Mouse (Mus musculus) forebrain, embryonic 13.5 days (tissue): ENCODE results near the gene Agap3. TPM values are rescaled to one million over a fixed set of nuclear protein-coding genes. Genes with fewer than 3 reads are reported as not detected.

Experiments used
- ATAC-seq: fragments of 200-750 bp; cut with Nextera tagmentation; 2 replicates; pipeline ENCODE4 v1.8.0; 2017
- H3K27ac ChIP-seq: fragments of 300-500 bp; sonication (generic); 2 replicates; pipeline ENCODE4 v1.5.1; 2015; ENCODE audit warnings: inconsistent platforms, mild to moderate bottlenecking, moderate library complexity
- H3K27me3 ChIP-seq: fragments of 300-500 bp; sonication (generic); 2 replicates; pipeline ENCODE4 v1.6.1; 2015; ENCODE audit warnings: mild to moderate bottlenecking, inconsistent platforms
- H3K36me3 ChIP-seq: fragments of 300-500 bp; sonication (generic); 2 replicates; pipeline ENCODE4 v1.6.1; 2015; ENCODE audit warnings: mild to moderate bottlenecking, inconsistent platforms; ENCODE audit not compliant: poor library complexity, severe bottlenecking
- H3K4me1 ChIP-seq: fragments of 300-500 bp; sonication (generic); 2 replicates; pipeline ENCODE4 v1.6.1; 2015; ENCODE audit warnings: inconsistent platforms
- H3K4me2 ChIP-seq: fragments of 300-500 bp; sonication (generic); 2 replicates; pipeline ENCODE4 v1.6.1; 2015; ENCODE audit warnings: inconsistent platforms, mild to moderate bottlenecking, moderate library complexity
- H3K4me3 ChIP-seq: fragments of 300-500 bp; sonication (generic); 2 replicates; pipeline ENCODE4 v1.5.1; 2015; ENCODE audit warnings: mild to moderate bottlenecking, inconsistent platforms
- H3K9ac ChIP-seq: fragments of 300-500 bp; sonication (generic); 2 replicates; pipeline ENCODE4 v1.6.1; 2015; ENCODE audit warnings: mild to moderate bottlenecking, inconsistent platforms
- H3K9me3 ChIP-seq: fragments of 300-500 bp; sonication (generic); replicated peaks from 2 replicates; pipeline ENCODE4 v1.6.1; 2016; ENCODE audit warnings: inconsistent platforms
- WGBS: fragments of 180-500 bp; shearing (Covaris S2); methylation state at CpG from one replicate; pipeline ENCODE4 v1.1.7; 2015; 5-methylcytosine and 5-hydroxymethylcytosine counted together
- polyA plus RNA-seq: library from polyadenylated mRNA; unstranded; fragments of >200 nt; fragmentation: Nextera tagmentation; extraction: Ambion mirVana; gene quantifications from 2 replicates; pipeline ENCODE4 v1.2.1, GENCODE M21; 2015

Agap3 gene
- polyA plus RNA-seq, 1 experiment from 2014 or later, result 38.0 TPM

DNA sequence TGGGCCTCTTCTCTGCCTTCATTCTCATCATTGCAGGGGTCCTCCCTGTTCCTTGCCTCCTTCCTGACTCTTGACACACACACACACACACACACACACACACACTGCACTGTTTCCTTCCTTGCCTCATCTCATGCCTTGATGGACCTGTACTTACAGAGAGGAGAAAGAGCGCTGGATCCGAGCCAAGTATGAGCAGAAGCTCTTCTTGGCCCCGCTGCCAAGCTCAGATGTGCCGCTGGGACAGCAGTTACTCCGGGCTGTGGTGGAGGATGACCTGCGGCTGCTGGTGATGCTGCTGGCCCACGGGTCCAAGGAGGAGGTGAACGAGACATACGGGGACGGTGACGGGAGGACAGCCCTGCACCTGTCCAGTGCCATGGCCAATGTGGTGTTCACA lies 48.9 kb downstream of the Agap3 start:
- Histone ChIP-seq H3K4me3 (no peak overlapping the region), H3K4me1 (peaks cover 59% of the 10 kb centered on the region), H3K36me3 (peaks cover 63% of the 10 kb centered on the region), H3K27me3 (peaks cover 77% of the 10 kb centered on the region), H3K4me2 (no peak overlapping the region), H3K9ac (no peak overlapping the region), H3K27ac (no peak overlapping the region), H3K9me3 (no peaks in the 10 kb centered on the region)
- 78% methylated on average over 11 of the region's 11 CpGs for WGBS
- ATAC-seq, result no peak

DNA sequence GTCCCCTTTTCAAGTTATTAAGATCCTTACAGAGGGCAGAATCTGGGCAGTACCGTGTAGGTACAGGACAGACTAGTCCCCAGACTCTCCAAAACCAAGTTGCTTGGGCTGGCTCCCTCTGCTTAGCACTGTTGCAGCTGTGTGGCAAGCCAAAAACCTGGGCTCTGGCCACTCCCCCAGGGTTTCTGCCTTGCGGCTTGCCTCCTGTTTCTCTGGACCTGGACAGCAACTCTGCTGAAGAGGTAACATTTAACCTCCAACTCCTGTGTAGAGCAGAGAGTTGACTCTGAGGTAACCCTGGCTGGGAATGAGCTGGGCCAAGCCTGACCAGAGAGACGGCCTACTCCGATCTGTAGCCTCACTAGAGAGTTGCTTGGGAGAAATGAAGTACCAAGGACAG lies 50.8 kb downstream of the Agap3 start:
- Histone ChIP-seq H3K36me3 (peaks cover 59% of the 10 kb centered on the region), H3K27me3 (peaks cover 81% of the 10 kb centered on the region)
- WGBS, result 81% methylated on average over 4 of the region's 4 CpGs

GRCm38 (mm10) chr5:24505513-24505912 lies 53.5 kb downstream of the Agap3 start:
- Histone ChIP-seq H3K4me2 (no peak overlapping the region), H3K9me3 (no peaks in the 10 kb centered on the region), H3K36me3 (peaks cover 32% of the 10 kb centered on the region), H3K27me3 (peaks cover 59% of the 10 kb centered on the region), H3K4me1 (peaks cover 14% of the 10 kb centered on the region), H3K9ac (no peak overlapping the region), H3K4me3 (no peak overlapping the region), H3K27ac (no peak overlapping the region)
- WGBS, result 55% methylated on average over 2 of the region's 2 CpGs
- no peak for ATAC-seq

More for the DNA sequence above, 50.8 kb downstream of the Agap3 start:
- Histone ChIP-seq H3K4me2 (no peak overlapping the region), H3K4me3 (no peak overlapping the region), H3K4me1 (peaks cover 40% of the 10 kb centered on the region), H3K9me3 (no peaks in the 10 kb centered on the region), H3K9ac (no peak overlapping the region), H3K27ac (no peak overlapping the region)
- no peak for ATAC-seq

GRCm38 (mm10) chr5:24508406-24508805 lies 56.4 kb downstream of the Agap3 start:
- Histone ChIP-seq H3K27me3 (peaks cover 53% of the 10 kb centered on the region), H3K4me1 (peaks cover 8% of the 10 kb centered on the region; the same call in 1 of the 2 replicates), H3K9me3 (no peaks in the 10 kb centered on the region), H3K36me3 (0 out of 2 replicates have a peak, but pooled peaks cover 5% of the 10 kb centered on the region), H3K27ac (no peak overlapping the region), H3K9ac (no peak overlapping the region), H3K4me3 (no peak overlapping the region), H3K4me2 (no peak overlapping the region)
- 92% methylated on average over 7 of the region's 7 CpGs for WGBS
- ATAC-seq, result no peak

DNA sequence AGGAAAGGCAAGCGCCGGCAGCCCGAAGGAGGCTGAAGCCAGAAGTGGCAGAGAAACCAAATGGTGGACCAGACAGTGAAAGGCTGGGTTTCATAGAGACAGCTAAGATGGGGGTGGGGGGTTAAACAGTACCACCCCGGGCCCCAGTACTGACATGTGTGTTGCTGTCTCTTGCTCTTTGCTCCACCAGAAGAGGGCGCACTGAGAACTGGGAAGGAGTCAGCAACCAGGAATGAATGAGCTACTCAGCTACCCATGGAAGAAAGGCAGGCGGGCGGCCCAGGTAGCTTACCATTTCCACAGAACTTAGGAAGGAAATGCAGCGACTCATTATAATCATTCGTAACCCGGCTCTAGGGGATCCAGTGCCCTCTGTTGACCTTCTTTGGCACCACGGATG lies 58.7 kb downstream of the Agap3 start:
- H3K27ac ChIP-seq, result no peak overlapping the region
- H3K9me3 ChIP-seq, result no peaks in the 10 kb centered on the region
- WGBS, result 58% methylated on average over 11 of the region's 11 CpGs
- peaks cover 30% of the 10 kb centered on the region for H3K27me3 ChIP-seq
- H3K36me3 ChIP-seq, result no peaks in the 10 kb centered on the region
- H3K4me3 ChIP-seq, result no peak overlapping the region
- no peak for ATAC-seq
- H3K4me1 ChIP-seq, result no peaks in the 10 kb centered on the region
- no peak overlapping the region for H3K9ac ChIP-seq
- H3K4me2 ChIP-seq, result no peak overlapping the region

- WGBS, result 68% methylated on average over 8 of the region's 8 CpGs
- no peak overlapping the region for H3K4me3 ChIP-seq
- H3K27me3 ChIP-seq, result peaks cover 21% of the 10 kb centered on the region
- H3K4me2 ChIP-seq, result no peak overlapping the region
- no peaks in the 10 kb centered on the region for H3K36me3 ChIP-seq
- H3K27ac ChIP-seq, result no peak overlapping the region
- no peaks in the 10 kb centered on the region for H3K9me3 ChIP-seq
- no peak for ATAC-seq
- no peaks in the 10 kb centered on the region for H3K4me1 ChIP-seq
- no peak overlapping the region for H3K9ac ChIP-seq
Measured at GRCm38 (mm10) chr5:24512271-24512670, 60.3 kb downstream of the Agap3 start.

GRCm38 (mm10) chr5:24521366-24521765 lies 69.4 kb downstream of the Agap3 start:
- Histone ChIP-seq H3K4me2 (no peak overlapping the region), H3K27me3 (peaks cover 72% of the 10 kb centered on the region)
- 71% methylated on average over 8 of the region's 8 CpGs for WGBS

DNA sequence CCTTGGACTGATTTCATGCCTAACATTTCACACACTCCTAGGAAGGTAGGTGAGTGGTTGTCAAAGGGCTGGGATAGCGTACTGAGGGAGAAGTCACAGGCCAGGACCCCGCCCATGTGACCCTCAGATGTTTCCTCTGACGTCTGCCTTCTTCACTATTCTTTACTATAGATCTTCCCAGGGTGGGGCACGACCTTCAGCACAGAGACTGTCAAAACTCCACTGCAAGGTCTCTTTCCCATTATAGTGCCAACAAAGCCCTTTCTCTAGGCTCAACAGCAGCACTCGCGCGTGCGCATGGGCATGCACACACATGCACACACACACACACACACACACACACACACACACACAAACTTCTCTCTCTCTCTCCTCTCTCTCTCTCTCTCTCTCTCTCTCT lies 71.8 kb downstream of the Agap3 start:
- peaks cover 17% of the 10 kb centered on the region for H3K4me1 ChIP-seq
- no peaks in the 10 kb centered on the region for H3K9me3 ChIP-seq
- no peak overlapping the region for H3K4me3 ChIP-seq
- no peaks in the 10 kb centered on the region for H3K36me3 ChIP-seq
- no peak overlapping the region for H3K9ac ChIP-seq
- no peak for ATAC-seq
- WGBS, result 37% methylated on average over 8 of the region's 8 CpGs
- H3K27me3 ChIP-seq, result peaks cover 85% of the 10 kb centered on the region
- H3K4me2 ChIP-seq, result 0 out of 2 replicates have a peak overlapping the region, but pooled peaks have one; percentile 3
- no peak overlapping the region for H3K27ac ChIP-seq

More at GRCm38 (mm10) chr5:24521366-24521765, 69.4 kb downstream of the Agap3 start:
- Histone ChIP-seq H3K27ac (no peak overlapping the region), H3K9me3 (no peaks in the 10 kb centered on the region), H3K4me3 (no peak overlapping the region), H3K9ac (no peak overlapping the region), H3K4me1 (peaks cover 7% of the 10 kb centered on the region), H3K36me3 (no peaks in the 10 kb centered on the region)
- no peak for ATAC-seq

DNA sequence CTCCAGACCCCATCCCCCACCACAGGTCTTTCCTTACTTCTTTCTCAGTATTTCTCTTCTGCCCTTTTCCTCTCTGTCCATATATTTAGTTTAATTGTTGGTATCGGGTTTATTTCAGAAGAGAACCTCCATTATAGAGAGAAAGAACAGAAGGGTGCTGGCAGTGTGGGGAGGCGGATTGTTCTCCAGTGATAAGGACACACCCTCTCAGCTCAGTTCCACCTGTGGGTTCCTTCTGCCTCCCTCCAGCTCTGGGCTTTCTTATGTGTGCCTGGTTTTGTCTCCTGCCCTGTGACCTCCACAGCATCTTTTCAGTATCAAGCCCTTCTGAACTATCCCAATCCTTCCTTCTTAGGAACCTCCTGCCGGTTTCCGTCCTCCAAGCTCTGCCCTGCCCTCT lies 72.5 kb downstream of the Agap3 start:
- peaks cover 17% of the 10 kb centered on the region for H3K4me1 ChIP-seq
- no peaks in the 10 kb centered on the region for H3K36me3 ChIP-seq
- WGBS, result 16% methylated on average over 4 of the region's 4 CpGs
- peak overlapping the region; percentile 13; the same call in 1 of the 2 replicates for H3K4me3 ChIP-seq
- no peaks in the 10 kb centered on the region for H3K9me3 ChIP-seq
- ATAC-seq, result no peak
- H3K9ac ChIP-seq, result no peak overlapping the region
- H3K4me2 ChIP-seq, result 0 out of 2 replicates have a peak overlapping the region, but pooled peaks have one; percentile 10
- peaks cover 92% of the 10 kb centered on the region for H3K27me3 ChIP-seq
- H3K27ac ChIP-seq, result no peak overlapping the region

DNA sequence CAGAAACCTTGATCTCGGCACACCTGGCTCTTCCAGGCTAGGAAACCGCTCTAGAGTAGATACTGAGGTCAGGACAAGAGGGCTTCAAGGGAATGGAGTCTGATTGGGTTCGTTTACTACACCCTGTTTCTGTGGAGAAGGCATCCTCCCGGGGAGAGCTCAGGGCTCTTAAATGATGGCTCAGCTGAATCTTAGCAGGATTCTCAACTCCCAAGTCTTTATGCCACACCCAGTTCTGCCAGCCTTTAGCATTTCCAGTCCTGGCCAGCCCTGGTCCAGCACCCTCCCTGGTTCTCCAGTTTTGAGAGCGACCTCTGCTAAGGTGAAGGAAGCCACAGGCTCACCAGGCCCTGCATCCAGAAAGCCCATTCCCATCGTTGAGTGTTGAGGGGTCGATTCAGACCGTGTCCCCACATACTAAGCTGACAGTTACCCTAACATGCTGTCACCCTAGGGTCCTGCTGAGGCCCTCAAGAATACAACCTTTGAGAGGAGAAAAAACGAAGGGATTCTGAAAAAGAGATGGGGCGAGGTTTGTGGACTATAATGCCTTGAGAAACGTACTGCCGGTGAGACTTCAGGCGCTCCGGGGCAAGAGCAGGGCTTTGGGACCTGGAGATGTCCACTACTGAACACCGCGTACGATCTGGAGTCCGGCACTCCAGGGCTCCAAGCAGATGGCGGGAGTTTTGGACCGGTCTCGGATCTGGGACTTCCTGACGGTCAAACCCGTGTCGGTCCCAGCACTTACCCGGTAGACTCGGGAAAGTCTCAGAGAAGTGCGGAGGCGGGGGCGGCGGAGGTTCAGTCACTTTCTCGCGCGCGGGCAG lies 73.6 kb downstream of the Agap3 start:
- H3K4me3 ChIP-seq, result peak overlapping the region; percentile 49
- peaks cover 86% of the 10 kb centered on the region for H3K27me3 ChIP-seq
- H3K4me1 ChIP-seq, result peaks cover 17% of the 10 kb centered on the region
- H3K4me2 ChIP-seq, result peak overlapping the region; percentile 86
- no peaks in the 10 kb centered on the region for H3K36me3 ChIP-seq
- WGBS, result 3% methylated on average over 34 of the region's 34 CpGs
- no peak for ATAC-seq
- no peaks in the 10 kb centered on the region for H3K9me3 ChIP-seq
- H3K27ac ChIP-seq, result no peak overlapping the region
- H3K9ac ChIP-seq, result peak overlapping the region; percentile 66

GRCm38 (mm10) chr5:24526190-24526888 lies 74.4 kb downstream of the Agap3 start:
- peaks cover 17% of the 10 kb centered on the region for H3K4me1 ChIP-seq
- H3K27me3 ChIP-seq, result peaks cover 86% of the 10 kb centered on the region
- H3K27ac ChIP-seq, result peak overlapping the region; percentile 10; the same call in 1 of the 2 replicates
- H3K9me3 ChIP-seq, result no peaks in the 10 kb centered on the region
- peak overlapping the region; percentile 66 for H3K9ac ChIP-seq
- peak overlapping the region; percentile 49 for H3K4me3 ChIP-seq
- peak; percentile 44; the same call in 1 of the 2 replicates for ATAC-seq
- under 1% methylated on average over 49 of the region's 109 CpGs for WGBS
- peak overlapping the region; percentile 86 for H3K4me2 ChIP-seq
- no peaks in the 10 kb centered on the region for H3K36me3 ChIP-seq

GRCm38 (mm10) chr5:24526889-24527230 lies 74.9 kb downstream of the Agap3 start, which contains the start of gene Gbx1:
Gene Gbx1 (minus strand): TSS chr5:24527202.
- Histone ChIP-seq H3K36me3 (no peaks in the 10 kb centered on the region), H3K9ac (peak within 1 kb of the TSS; percentile 66), H3K4me1 (peaks cover 17% of the 10 kb centered on the region), H3K4me2 (peak within 1 kb of the TSS; percentile 86), H3K4me3 (peak within 1 kb of the TSS; percentile 49), H3K9me3 (no peaks in the 10 kb centered on the region), H3K27me3 (peaks cover 86% of the 10 kb centered on the region), H3K27ac (peak within 1 kb of the TSS; percentile 10; the same call in 1 of the 2 replicates)
- WGBS, result 2% methylated on average over 34 of the region's 49 CpGs
- 0 out of 2 replicates have a peak, but pooled peaks have one; percentile 26 for ATAC-seq
